Mouse (Mus musculus) midbrain, embryonic 16.5 days (tissue): ENCODE data around the gene Auts2. TPM values are rescaled to one million over a fixed set of nuclear protein-coding genes. Genes with fewer than 3 reads are reported as not detected.

Experiments used
- ATAC-seq: fragments of 200-750 bp; cut with Nextera tagmentation; 2 replicates; pipeline ENCODE4 v1.8.0; 2017; ENCODE audit warnings: moderate TSS enrichment
- H3K27ac ChIP-seq: fragments of 300-500 bp; sonication (generic); 2 replicates; pipeline ENCODE4 v1.5.1; 2014; ENCODE audit warnings: mild to moderate bottlenecking, low read length, mixed read lengths
- H3K27me3 ChIP-seq: fragments of 300-500 bp; sonication (generic); 2 replicates; pipeline ENCODE4 v1.6.1; 2014; ENCODE audit warnings: low read depth, low read length, mixed read lengths; ENCODE audit not compliant: control insufficient read depth, insufficient read depth
- H3K36me3 ChIP-seq: fragments of 300-500 bp; sonication (generic); 2 replicates; pipeline ENCODE4 v1.6.1; 2014; ENCODE audit warnings: mild to moderate bottlenecking, low read length, moderate library complexity, mixed read lengths; ENCODE audit not compliant: control insufficient read depth, insufficient read depth
- H3K4me1 ChIP-seq: fragments of 300-500 bp; sonication (generic); 2 replicates; pipeline ENCODE4 v1.6.1; 2014; ENCODE audit warnings: mild to moderate bottlenecking, low read length, mixed read lengths; ENCODE audit not compliant: control insufficient read depth, insufficient read depth
- H3K4me2 ChIP-seq: fragments of 300-500 bp; sonication (generic); 2 replicates; pipeline ENCODE4 v1.6.1; 2014; ENCODE audit warnings: mild to moderate bottlenecking, low read length, mixed read lengths
- H3K4me3 ChIP-seq: fragments of 300-500 bp; sonication (generic); 2 replicates; pipeline ENCODE4 v1.5.1; 2014; ENCODE audit warnings: low read depth, mild to moderate bottlenecking, low read length, moderate library complexity, mixed read lengths
- H3K9ac ChIP-seq: fragments of 300-500 bp; sonication (generic); 2 replicates; pipeline ENCODE4 v1.6.1; 2014; ENCODE audit warnings: low read depth, low read length, mixed read lengths
- H3K9me3 ChIP-seq: fragments of 300-500 bp; sonication (generic); replicated peaks from 2 replicates; pipeline ENCODE4 v1.6.1; 2014; ENCODE audit warnings: mild to moderate bottlenecking, low read length, mixed read lengths; ENCODE audit not compliant: control insufficient read depth, poor library complexity, severe bottlenecking
- WGBS: fragments of 180-500 bp; shearing (Covaris S2); extraction: QIAGEN DNeasy Blood & Tissue Kit; methylation state at CpG from one replicate; pipeline ENCODE4 v1.1.7; 2014; 5-methylcytosine and 5-hydroxymethylcytosine counted together
- polyA plus RNA-seq: library from polyadenylated mRNA; unstranded; fragments of >200 nt; fragmentation: Nextera tagmentation; extraction: Ambion mirVana; gene quantifications from 2 replicates; pipeline ENCODE4 v1.2.1, GENCODE M21; 2015

The Auts2 gene
- polyA plus RNA-seq, 1 experiment from 2014 or later, result 49.8 TPM

DNA sequence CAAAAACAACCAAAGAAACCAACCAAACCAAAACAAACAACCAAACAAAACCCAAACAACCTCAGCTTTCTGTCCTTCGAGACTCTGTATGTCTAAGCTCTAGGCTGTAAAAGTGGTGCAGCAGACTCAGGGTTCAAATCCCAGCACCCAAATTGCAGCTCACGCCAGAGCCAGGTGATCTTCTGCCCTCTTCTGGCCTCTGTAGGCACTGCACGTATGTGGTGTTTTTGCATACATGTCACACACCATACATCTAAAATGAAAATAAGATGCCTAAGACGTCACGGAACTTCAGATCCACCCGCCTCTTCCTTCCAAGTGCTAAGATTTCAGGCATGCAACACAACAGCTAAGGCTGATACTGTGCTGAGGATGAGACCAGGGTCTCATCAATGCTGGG, 483.0 kb downstream of the Auts2 start:
- no peaks in the 10 kb centered on the region for H3K9me3 ChIP-seq
- WGBS, result 94% methylated on average over 6 of the region's 6 CpGs
- H3K27me3 ChIP-seq, result no peaks in the 10 kb centered on the region
- no peak overlapping the region for H3K4me3 ChIP-seq
- H3K4me1 ChIP-seq, result no peaks in the 10 kb centered on the region
- no peak overlapping the region for H3K9ac ChIP-seq
- no peak overlapping the region for H3K4me2 ChIP-seq
- ATAC-seq, result no peak
- no peaks in the 10 kb centered on the region for H3K36me3 ChIP-seq
- H3K27ac ChIP-seq, result no peak overlapping the region

DNA sequence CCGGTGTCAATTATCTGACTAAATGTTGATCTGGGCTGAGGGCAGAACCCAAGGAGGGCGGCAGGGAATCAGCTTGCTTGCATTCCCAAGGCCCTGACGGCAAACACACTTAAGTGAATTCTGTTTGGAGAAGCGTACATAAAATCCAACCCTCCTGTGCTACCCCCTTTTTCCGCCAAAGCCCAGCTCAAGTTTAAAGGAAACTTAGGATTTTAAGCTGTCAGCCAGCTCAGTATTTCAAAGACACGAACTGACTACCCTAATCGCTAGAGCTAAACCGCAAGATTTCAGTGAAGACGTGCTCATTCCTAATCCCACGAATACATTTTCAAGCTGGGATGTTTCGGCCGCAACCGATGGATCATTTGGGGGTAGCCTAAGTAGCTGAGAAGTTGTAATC, 490.5 kb downstream of the Auts2 start:
- 46% methylated on average over 13 of the region's 13 CpGs for WGBS
- H3K9ac ChIP-seq, result no peak overlapping the region
- H3K27me3 ChIP-seq, result no peaks in the 10 kb centered on the region
- no peak overlapping the region for H3K4me3 ChIP-seq
- no peak for ATAC-seq
- H3K36me3 ChIP-seq, result no peaks in the 10 kb centered on the region
- H3K4me2 ChIP-seq, result no peak overlapping the region
- H3K9me3 ChIP-seq, result no peaks in the 10 kb centered on the region
- H3K27ac ChIP-seq, result no peak overlapping the region
- 0 out of 2 replicates have a peak, but pooled peaks cover 5% of the 10 kb centered on the region for H3K4me1 ChIP-seq

DNA sequence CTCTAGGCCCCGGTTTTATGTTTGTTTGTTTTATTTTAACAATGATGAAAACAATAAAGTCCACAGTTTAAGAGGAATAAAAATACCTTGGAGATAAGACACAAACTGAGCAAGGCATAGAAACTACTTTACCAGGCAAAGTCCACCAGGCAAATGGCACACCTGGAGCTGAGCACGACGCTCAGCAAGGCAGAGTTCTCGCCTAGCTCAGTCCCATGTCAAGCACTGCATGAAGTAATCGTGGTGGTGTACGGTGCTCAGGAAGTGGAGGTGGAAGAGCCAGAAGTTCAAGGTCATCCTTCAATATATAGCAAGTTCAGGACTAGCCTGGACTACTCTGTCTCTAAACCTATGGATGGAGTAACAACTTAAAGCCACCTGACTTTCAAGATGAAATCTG, 503.6 kb downstream of the Auts2 start:
- Histone ChIP-seq H3K4me2 (no peak overlapping the region), H3K4me3 (no peak overlapping the region), H3K27ac (no peak overlapping the region), H3K27me3 (no peaks in the 10 kb centered on the region), H3K9ac (no peak overlapping the region), H3K36me3 (no peaks in the 10 kb centered on the region), H3K4me1 (no peaks in the 10 kb centered on the region), H3K9me3 (no peaks in the 10 kb centered on the region)
- no peak for ATAC-seq
- WGBS, result 97% methylated on average over 6 of the region's 6 CpGs

DNA sequence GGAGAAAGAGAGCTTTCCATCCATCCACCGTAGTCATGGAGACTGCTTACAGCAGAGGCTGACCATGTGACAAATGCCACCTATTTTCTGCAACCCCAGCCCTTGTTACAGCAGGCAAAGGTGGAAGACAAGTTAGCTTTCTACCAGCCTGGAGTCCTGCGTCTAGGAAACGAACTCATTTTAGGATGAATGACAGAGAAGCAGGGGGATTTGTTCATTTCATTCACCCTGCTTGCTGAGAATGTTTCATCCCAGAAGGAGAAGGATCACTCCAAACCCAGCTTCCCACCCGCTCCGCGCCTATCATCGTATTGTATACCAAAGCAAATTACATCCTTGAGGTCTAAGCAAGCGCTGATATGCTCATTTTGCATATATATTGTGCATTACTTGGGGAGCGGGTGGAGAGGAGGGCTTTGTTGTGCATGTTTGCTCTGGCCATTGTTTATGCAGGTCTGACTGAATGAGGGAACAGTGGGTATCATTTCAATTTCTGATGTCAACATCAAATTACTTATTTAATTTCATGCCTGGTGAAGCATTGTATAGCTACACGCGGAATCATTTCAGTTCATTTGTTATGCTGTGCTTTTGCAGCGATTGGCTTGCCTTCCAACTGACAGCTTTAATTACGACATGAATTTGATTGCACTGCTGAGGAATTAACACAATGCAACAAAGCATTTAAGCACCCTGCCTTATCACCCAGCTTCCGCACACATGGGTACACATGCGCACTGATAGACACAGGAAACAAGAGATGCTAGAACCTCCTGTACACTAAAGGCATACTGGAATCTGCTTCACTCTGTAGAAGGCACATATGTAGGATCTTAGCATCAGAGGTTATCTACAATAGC, 509.4 kb downstream of the Auts2 start:
- no peaks in the 10 kb centered on the region for H3K36me3 ChIP-seq
- H3K27me3 ChIP-seq, result no peaks in the 10 kb centered on the region
- peak overlapping the region; percentile 12 for H3K9ac ChIP-seq
- no peaks in the 10 kb centered on the region for H3K9me3 ChIP-seq
- 28% methylated on average over 15 of the region's 15 CpGs for WGBS
- peak overlapping the region; percentile 67 for H3K27ac ChIP-seq
- 0 out of 2 replicates have a peak overlapping the region, but pooled peaks have one; percentile 1 for H3K4me3 ChIP-seq
- peaks cover 22% of the 10 kb centered on the region for H3K4me1 ChIP-seq
- H3K4me2 ChIP-seq, result peak overlapping the region; percentile 37
- peak; percentile 77 for ATAC-seq

DNA sequence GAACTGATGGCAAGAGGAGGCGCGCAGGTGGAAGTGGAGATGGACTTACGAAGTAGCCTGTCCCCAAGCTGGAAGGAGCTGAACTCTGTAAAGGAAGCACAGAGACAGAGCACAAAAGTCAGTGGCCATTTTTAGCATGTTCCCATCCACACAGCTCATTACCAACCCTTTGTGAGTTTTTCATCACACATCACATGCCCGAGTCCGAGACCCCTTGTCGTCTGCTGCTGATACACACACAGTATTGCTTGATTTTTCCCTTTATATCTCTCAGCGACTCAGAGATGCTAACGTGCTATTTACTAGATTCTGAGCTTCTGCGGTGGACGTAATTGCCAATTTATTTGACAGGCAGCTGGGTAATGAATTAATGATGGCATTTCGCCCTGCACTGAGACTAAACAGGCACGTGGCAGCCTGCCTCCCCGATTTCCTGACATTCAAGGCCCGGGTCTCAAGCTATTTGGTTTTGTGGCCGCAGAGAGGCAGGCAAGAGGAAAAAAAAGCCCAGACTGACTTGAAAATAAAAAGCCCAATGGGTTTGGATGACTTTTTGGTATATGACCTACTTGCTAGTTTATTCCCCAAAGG, 512.1 kb downstream of the Auts2 start:
- 38% methylated on average over 15 of the region's 15 CpGs for WGBS
- ATAC-seq, result peak; percentile 41; the same call in 1 of the 2 replicates
- Histone ChIP-seq H3K4me2 (0 out of 2 replicates have a peak overlapping the region, but pooled peaks have one; percentile 3), H3K36me3 (no peaks in the 10 kb centered on the region), H3K9me3 (no peaks in the 10 kb centered on the region), H3K4me1 (peaks cover 22% of the 10 kb centered on the region), H3K4me3 (no peak overlapping the region), H3K9ac (no peak overlapping the region), H3K27me3 (no peaks in the 10 kb centered on the region), H3K27ac (peak overlapping the region; percentile 9)

DNA sequence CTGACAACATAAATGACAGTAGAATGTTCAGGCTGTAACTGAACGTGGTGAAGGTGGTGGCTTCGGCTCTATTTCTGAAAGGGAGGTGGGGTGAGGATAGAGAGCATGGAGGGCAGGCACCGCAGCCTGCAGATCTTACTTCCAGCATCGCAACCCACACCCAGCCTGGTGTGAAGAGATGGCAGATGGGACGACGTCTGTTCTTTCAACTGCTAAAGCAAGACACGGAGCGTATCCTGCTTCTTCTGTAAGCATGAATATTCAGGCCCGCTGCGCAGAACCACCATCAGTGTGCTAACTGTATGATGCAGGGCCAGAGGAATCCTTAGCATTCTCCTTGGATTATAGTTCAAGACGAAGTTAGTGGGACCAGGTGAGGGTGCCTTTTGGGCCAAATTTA, 513.5 kb downstream of the Auts2 start:
- 70% methylated on average over 11 of the region's 11 CpGs for WGBS
- Histone ChIP-seq H3K9ac (no peak overlapping the region), H3K27me3 (no peaks in the 10 kb centered on the region), H3K4me3 (no peak overlapping the region), H3K9me3 (no peaks in the 10 kb centered on the region), H3K4me1 (peaks cover 22% of the 10 kb centered on the region), H3K36me3 (no peaks in the 10 kb centered on the region), H3K27ac (no peak overlapping the region), H3K4me2 (no peak overlapping the region)
- no peak for ATAC-seq

DNA sequence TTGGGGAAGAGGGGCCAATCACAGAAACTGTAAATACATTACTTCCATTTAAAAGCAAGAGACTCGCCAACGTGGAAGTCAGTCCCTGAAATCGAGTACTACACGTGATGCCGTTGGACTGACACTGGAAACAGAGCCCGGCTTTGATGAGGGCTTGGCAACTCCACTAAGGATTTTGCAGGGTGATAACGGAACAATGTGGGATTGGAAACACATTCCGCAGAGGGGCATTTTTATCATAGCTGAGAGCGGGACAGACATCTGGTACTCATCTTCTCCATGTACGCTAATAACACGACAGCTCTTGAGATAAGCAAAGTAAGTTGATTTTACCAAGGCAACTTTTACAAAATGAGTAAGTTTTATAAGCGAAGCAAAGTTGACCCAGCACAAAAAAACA, 514.1 kb downstream of the Auts2 start:
- no peak overlapping the region for H3K4me3 ChIP-seq
- no peak overlapping the region for H3K9ac ChIP-seq
- H3K27me3 ChIP-seq, result no peaks in the 10 kb centered on the region
- H3K4me1 ChIP-seq, result peaks cover 22% of the 10 kb centered on the region
- H3K4me2 ChIP-seq, result no peak overlapping the region
- H3K9me3 ChIP-seq, result no peaks in the 10 kb centered on the region
- no peaks in the 10 kb centered on the region for H3K36me3 ChIP-seq
- WGBS, result 85% methylated on average over 12 of the region's 12 CpGs
- ATAC-seq, result no peak
- no peak overlapping the region for H3K27ac ChIP-seq

DNA sequence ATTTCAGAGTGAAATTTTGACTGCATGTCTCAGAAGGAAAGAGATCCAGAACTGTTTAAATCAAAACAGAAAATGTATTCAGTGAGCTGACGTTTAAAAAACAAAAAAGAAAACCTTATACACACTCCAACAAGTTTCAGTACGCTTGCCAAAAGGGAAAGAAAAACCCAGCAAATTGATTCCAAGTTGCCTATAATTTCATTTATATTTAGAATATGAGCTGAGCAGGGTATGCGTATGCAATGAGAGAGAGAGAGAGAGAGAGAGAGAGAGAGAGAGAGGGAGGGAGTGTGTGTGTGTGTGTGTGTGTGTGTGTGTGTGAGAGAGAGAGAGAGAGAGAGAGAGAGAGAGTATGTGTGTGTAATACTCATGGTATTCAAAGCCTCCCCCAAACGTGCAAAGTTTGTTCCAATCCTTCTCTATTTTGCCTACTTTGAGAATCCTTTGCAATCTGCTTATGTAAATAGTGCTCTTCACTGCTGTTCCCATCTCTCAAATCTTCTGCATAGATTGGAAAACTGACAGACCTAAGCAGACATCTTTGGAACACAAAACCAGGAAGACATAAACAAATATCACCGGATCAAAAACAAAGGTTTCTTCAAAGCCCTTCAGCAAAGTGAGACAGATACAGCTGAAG, 515.2 kb downstream of the Auts2 start:
- H3K4me1 ChIP-seq, result peaks cover 13% of the 10 kb centered on the region
- no peak overlapping the region for H3K27ac ChIP-seq
- no peak overlapping the region for H3K4me3 ChIP-seq
- no peak for ATAC-seq
- H3K36me3 ChIP-seq, result no peaks in the 10 kb centered on the region
- no peaks in the 10 kb centered on the region for H3K27me3 ChIP-seq
- H3K9me3 ChIP-seq, result no peaks in the 10 kb centered on the region
- no peak overlapping the region for H3K4me2 ChIP-seq
- 71% methylated on average over 5 of the region's 5 CpGs for WGBS
- no peak overlapping the region for H3K9ac ChIP-seq

DNA sequence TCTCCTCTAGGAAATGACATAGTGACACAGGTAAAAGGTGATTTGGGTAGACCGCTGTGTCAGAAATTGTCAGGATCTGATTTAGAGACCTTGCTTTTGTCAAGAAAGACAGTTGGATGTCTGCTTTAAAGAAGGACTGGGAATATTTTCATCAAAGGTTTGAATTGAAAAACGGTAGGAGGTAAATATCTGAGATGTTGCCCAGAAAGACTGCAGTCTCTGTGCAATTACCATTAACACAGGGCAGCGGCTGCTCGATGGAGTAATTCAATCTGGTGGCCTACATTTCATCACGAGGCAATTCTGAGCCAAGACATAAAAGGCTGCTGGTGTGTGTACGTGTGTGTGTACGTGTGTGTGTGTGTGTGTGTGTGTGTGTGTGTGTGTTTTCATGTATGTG, 529.8 kb downstream of the Auts2 start:
- Histone ChIP-seq H3K9ac (no peak overlapping the region), H3K9me3 (no peaks in the 10 kb centered on the region), H3K27me3 (no peaks in the 10 kb centered on the region), H3K36me3 (no peaks in the 10 kb centered on the region), H3K4me3 (no peak overlapping the region), H3K4me2 (no peak overlapping the region), H3K4me1 (no peaks in the 10 kb centered on the region; the same call in 1 of the 2 replicates), H3K27ac (no peak overlapping the region)
- ATAC-seq, result no peak
- 64% methylated on average over 7 of the region's 7 CpGs for WGBS
